Comparison of ENCODE assay signal across 8 mouse cellular contexts in the genomic region with DNA sequence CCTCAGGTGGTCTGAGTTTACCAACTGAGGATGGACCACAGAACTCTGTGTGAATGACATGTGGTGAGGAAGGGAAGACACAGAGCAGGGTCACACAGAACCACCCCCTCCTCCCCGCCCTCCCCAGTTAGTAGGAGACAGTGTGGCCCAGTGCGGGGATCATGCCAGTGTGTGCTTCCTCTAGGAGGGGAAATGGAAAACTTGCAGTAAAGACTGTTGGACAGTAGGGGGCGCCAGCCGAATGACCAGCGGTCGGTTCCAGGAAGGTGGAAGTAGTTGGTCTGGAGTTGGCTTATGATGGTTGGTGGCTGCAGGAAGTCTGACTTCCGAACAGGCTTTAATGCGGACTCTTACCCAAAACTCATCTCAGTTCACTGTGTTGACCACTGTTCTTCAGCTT.
DNase-seq lines count a peak whose midpoint lies in the region; ATAC-seq and TF ChIP-seq lines count a peak whose summit lies in the region.

No protein-coding gene starts in this region.

- H3K9me3 ChIP-seq in kidney, embryonic 14.5 days (ENCODE audit: control insufficient read depth, low read length): no peaks in the 10 kb centered on the region; the same call in 1 of the 2 replicates
- peaks cover 1% of the 10 kb centered on the region for H3K9me3 ChIP-seq in G1E (replicated peaks)
- no peaks in the 10 kb centered on the region for H3K9me3 ChIP-seq in heart, embryonic 10.5 days
- no peaks in the 10 kb centered on the region for H3K9me3 ChIP-seq in limb, embryonic 14.5 days (ENCODE audit: control insufficient read depth, low read length)

- H3K27me3 ChIP-seq in kidney, embryonic 14.5 days (ENCODE audit: control insufficient read depth, insufficient read depth, low read length): no peaks in the 10 kb centered on the region
- peaks cover 32% of the 10 kb centered on the region for H3K27me3 ChIP-seq in G1E (ENCODE audit: insufficient read depth, low read length)
- peaks cover 81% of the 10 kb centered on the region for H3K27me3 ChIP-seq in heart, embryonic 10.5 days (ENCODE audit: insufficient read depth, poor library complexity, severe bottlenecking)
- H3K27me3 ChIP-seq in limb, embryonic 14.5 days (ENCODE audit: control insufficient read depth, insufficient read depth, low read length): no peaks in the 10 kb centered on the region

- no peak overlapping the region for H3K4me3 ChIP-seq in kidney, embryonic 14.5 days (ENCODE audit: low read length)
- no peak overlapping the region for H3K4me3 ChIP-seq in G1E (ENCODE audit: low read depth, low read length)
- no peak overlapping the region for H3K4me3 ChIP-seq in heart, embryonic 10.5 days
- H3K4me3 ChIP-seq in limb, embryonic 14.5 days (replicated peaks; ENCODE audit: low read length): no peak overlapping the region
- no peak overlapping the region for H3K4me3 ChIP-seq in olfactory bulb, adult 2 months (ENCODE audit: insufficient read depth, low read depth, low read length)

- DNase-seq in kidney, adult 11 months: peak; percentile 12
- peak; percentile 34 for DNase-seq in G1E (ENCODE audit: low spot score)
- peak; percentile 41 for DNase-seq in c-Kit-negative CD71-positive TER-119-positive erythroid progenitor cells, embryonic 14.5 days (ENCODE audit: low read depth, low spot score)
- peak; percentile 81 for DNase-seq in heart, embryonic 10.5 days (ENCODE audit: low spot score)
- DNase-seq in limb, embryonic 14.5 days (ENCODE audit: low spot score): peak; percentile 48
- peak; percentile 38 to 52 for DNase-seq in urinary bladder, postnatal 36 days (ENCODE audit: low spot score in 2 of 2)

- 20% methylated on average over 8 of the region's 8 CpGs for WGBS in kidney, embryonic 14.5 days
- WGBS in heart, embryonic 10.5 days: 20% methylated on average over 8 of the region's 8 CpGs
- WGBS in limb, embryonic 14.5 days: 20% methylated on average over 8 of the region's 8 CpGs
- 33% methylated on average over 8 of the region's 8 CpGs for WGBS in olfactory bulb, adult 2 months

- H3K27ac ChIP-seq in kidney, embryonic 14.5 days (ENCODE audit: low read depth, low read length): no peak overlapping the region
- no peak overlapping the region for H3K27ac ChIP-seq in heart, embryonic 10.5 days
- H3K27ac ChIP-seq in limb, embryonic 14.5 days (replicated peaks; ENCODE audit: low read depth, low read length): no peak overlapping the region
- H3K27ac ChIP-seq in olfactory bulb, adult 2 months (ENCODE audit: insufficient read depth, low read depth, low read length): no peak overlapping the region

- no peak overlapping the region for H3K4me2 ChIP-seq in kidney, embryonic 14.5 days (replicated peaks; ENCODE audit: low read depth, low read length)
- H3K4me2 ChIP-seq in limb, embryonic 14.5 days (replicated peaks; ENCODE audit: low read depth, low read length, severe bottlenecking): no peak overlapping the region

- TF ChIP-seq CTCF in G1E (IDR thresholded peaks at IDR 0.05; ENCODE audit: low read depth, low read length): peak; percentile 76
- TF ChIP-seq CTCF in olfactory bulb, adult 2 months (IDR thresholded peaks at IDR 0.05; ENCODE audit: insufficient read depth, low read depth, low read length): peak; percentile 57; the same call in 1 of the 2 replicates

- H3K4me1 ChIP-seq in kidney, embryonic 14.5 days (ENCODE audit: control insufficient read depth, insufficient read depth, low read length): no peaks in the 10 kb centered on the region
- peaks cover 6% of the 10 kb centered on the region; the same call in 1 of the 2 replicates for H3K4me1 ChIP-seq in G1E (ENCODE audit: insufficient read depth, low read depth, low read length)
- H3K4me1 ChIP-seq in heart, embryonic 10.5 days: no peaks in the 10 kb centered on the region; the same call in 1 of the 2 replicates
- H3K4me1 ChIP-seq in limb, embryonic 14.5 days (ENCODE audit: control insufficient read depth, insufficient read depth, low read length): no peaks in the 10 kb centered on the region
- peaks cover 6% of the 10 kb centered on the region for H3K4me1 ChIP-seq in olfactory bulb, adult 2 months (ENCODE audit: control insufficient read depth, insufficient read depth, low read length)

- no peak for TF ChIP-seq POLR2A in limb, embryonic 14.5 days (IDR thresholded peaks at IDR 0.05; ENCODE audit: borderline replicate concordance, extremely low read depth, insufficient read depth, insufficient read length)
- TF ChIP-seq POLR2A in olfactory bulb, adult 2 months (IDR thresholded peaks at IDR 0.05; ENCODE audit: insufficient read depth, low read depth, low read length): no peak

- no peak overlapping the region for H3K9ac ChIP-seq in kidney, embryonic 14.5 days (ENCODE audit: low read depth, low read length)
- no peak overlapping the region for H3K9ac ChIP-seq in limb, embryonic 14.5 days (ENCODE audit: low read depth, low read length, severe bottlenecking)

- H3K36me3 ChIP-seq in kidney, embryonic 14.5 days (ENCODE audit: control insufficient read depth, insufficient read depth, low read length): no peaks in the 10 kb centered on the region
- no peaks in the 10 kb centered on the region for H3K36me3 ChIP-seq in G1E (replicated peaks)
- H3K36me3 ChIP-seq in heart, embryonic 10.5 days: no peaks in the 10 kb centered on the region
- no peaks in the 10 kb centered on the region for H3K36me3 ChIP-seq in limb, embryonic 14.5 days (ENCODE audit: control insufficient read depth, insufficient read depth, low read length)

- no peak for ATAC-seq in kidney, embryonic 14.5 days (ENCODE audit: low FRiP score, low TSS enrichment)
- no peak for ATAC-seq in G1E (ENCODE audit: extremely low read depth, insufficient number of reproducible peaks, low FRiP score, poor library complexity, severe bottlenecking)
- ATAC-seq in limb, embryonic 14.5 days (ENCODE audit: low FRiP score, low read depth): no peak

Comparison
In these comparisons a context has a peak if more than half of its experiments do, and no peak if none do; other contexts are left out.
1. DNase-seq: peak in every context shown above with its lines; median percentile 81 in heart, embryonic 10.5 days; 48 in limb, embryonic 14.5 days; 45 in urinary bladder, postnatal 36 days; 41 in c-Kit-negative CD71-positive TER-119-positive erythroid progenitor cells, embryonic 14.5 days; 34 in G1E; 12 in kidney, adult 11 months.